25 mouse cellular contexts compared by ENCODE assay signal in the genomic region with DNA sequence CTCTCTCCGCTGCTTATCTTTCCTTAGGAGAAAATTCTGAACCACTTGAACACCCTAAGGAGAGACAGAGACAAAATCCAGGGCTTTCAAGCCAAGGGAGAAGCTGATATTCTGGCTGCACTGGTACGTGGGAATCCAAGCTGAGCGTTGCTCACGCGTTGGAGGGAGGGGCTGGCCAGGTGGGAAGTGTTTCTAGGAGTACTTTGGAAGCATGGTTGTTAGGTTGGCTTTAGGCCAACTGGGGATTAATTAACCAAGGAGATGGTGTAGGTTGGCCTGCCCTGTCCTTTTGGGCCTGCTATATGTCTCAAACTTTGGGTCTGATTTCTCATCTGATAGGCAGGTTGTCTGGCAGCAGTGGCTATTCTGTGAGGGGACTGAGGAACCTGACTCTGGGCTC. TPM values are rescaled to one million over a fixed set of nuclear protein-coding genes. Genes with fewer than 3 reads are reported as not detected.
DNase-seq lines count a peak whose midpoint lies in the region; ATAC-seq and TF ChIP-seq lines count a peak whose summit lies in the region.
"Had no signal": no experiment of that assay in that cellular context is flagged by ENCODE, and none has a peak within 500 bp of the region (broad histone marks: within the 10 kb centered on the region; RNA-seq: fewer than 3 reads in every experiment).

No protein-coding gene starts in this region.

- H3K27me3 ChIP-seq in embryonic facial prominence, embryonic 14.5 days (replicated peaks; ENCODE audit: control insufficient read depth, insufficient read depth, low read length) = no peaks in the 10 kb centered on the region
- H3K27me3 ChIP-seq in embryonic facial prominence, embryonic 10.5 days (replicated peaks; ENCODE audit: low read depth, poor library complexity, severe bottlenecking) = no peaks in the 10 kb centered on the region
- H3K27me3 ChIP-seq in liver, embryonic 16.5 days (ENCODE audit: control insufficient read depth, insufficient read depth, low read depth, low read length) = no peaks in the 10 kb centered on the region
- H3K27me3 ChIP-seq in liver, embryonic 11.5 days (replicated peaks; ENCODE audit: control insufficient read depth, insufficient read depth, low read length) = no peaks in the 10 kb centered on the region; the same call in 1 of the 2 replicates
- no peaks in the 10 kb centered on the region for H3K27me3 ChIP-seq in small intestine, adult 2 months (ENCODE audit: control insufficient read depth, insufficient read depth, low read length)
- H3K27me3 ChIP-seq: embryonic facial prominence, embryonic 13.5 days; forebrain, embryonic 13.5 days; heart, embryonic 12.5 days had no signal

- H3K9ac ChIP-seq in embryonic facial prominence, embryonic 14.5 days (ENCODE audit: low read depth, low read length) = no peak overlapping the region
- H3K9ac ChIP-seq in liver, embryonic 16.5 days (ENCODE audit: low read depth, low read length) = peak overlapping the region; percentile 2; the same call in 1 of the 2 replicates
- no peak overlapping the region for H3K9ac ChIP-seq in liver, embryonic 11.5 days (ENCODE audit: low read depth, low read length)
- H3K9ac ChIP-seq: embryonic facial prominence, embryonic 13.5 days; forebrain, embryonic 13.5 days; heart, embryonic 12.5 days had no signal

- H3K36me3 ChIP-seq in embryonic facial prominence, embryonic 14.5 days (ENCODE audit: control insufficient read depth, insufficient read depth, low read length) = peaks cover 55% of the 10 kb centered on the region
- peaks cover 69% of the 10 kb centered on the region for H3K36me3 ChIP-seq in embryonic facial prominence, embryonic 10.5 days (replicated peaks)
- peaks cover 2% of the 10 kb centered on the region; the same call in 1 of the 2 replicates for H3K36me3 ChIP-seq in liver, embryonic 16.5 days (ENCODE audit: control insufficient read depth, insufficient read depth)
- peaks cover 6% of the 10 kb centered on the region; the same call in 1 of the 2 replicates for H3K36me3 ChIP-seq in liver, embryonic 11.5 days (ENCODE audit: control insufficient read depth, insufficient read depth, low read length)
- H3K36me3 ChIP-seq in small intestine, adult 2 months (ENCODE audit: control insufficient read depth, insufficient read depth, low read length) = peaks cover 57% of the 10 kb centered on the region

- no peak for TF ChIP-seq CTCF in small intestine, adult 2 months (IDR thresholded peaks at IDR 0.05; ENCODE audit: extremely low read depth, insufficient read length, insufficient replicate concordance, low read depth, low read length)

- H3K4me3 ChIP-seq in embryonic facial prominence, embryonic 14.5 days (ENCODE audit: low read depth, low read length) = no peak overlapping the region
- no peak overlapping the region for H3K4me3 ChIP-seq in embryonic facial prominence, embryonic 10.5 days
- H3K4me3 ChIP-seq in liver, embryonic 16.5 days (ENCODE audit: low read depth, low read length) = no peak overlapping the region
- no peak overlapping the region for H3K4me3 ChIP-seq in liver, embryonic 11.5 days (ENCODE audit: low read depth, low read length)
- H3K4me3 ChIP-seq in small intestine, adult 2 months (ENCODE audit: low read depth, low read length) = no peak overlapping the region
- H3K4me3 ChIP-seq: embryonic facial prominence, embryonic 13.5 days; forebrain, embryonic 13.5 days; gastrocnemius, adult 2 months; heart, embryonic 12.5 days had no signal

- H3K9me3 ChIP-seq in embryonic facial prominence, embryonic 14.5 days (ENCODE audit: control insufficient read depth, low read length) = no peaks in the 10 kb centered on the region
- H3K9me3 ChIP-seq in embryonic facial prominence, embryonic 10.5 days = no peaks in the 10 kb centered on the region
- no peaks in the 10 kb centered on the region for H3K9me3 ChIP-seq in liver, embryonic 16.5 days (replicated peaks; ENCODE audit: control insufficient read depth, low read length)
- no peaks in the 10 kb centered on the region for H3K9me3 ChIP-seq in liver, embryonic 11.5 days (ENCODE audit: control insufficient read depth, low read length)
- H3K9me3 ChIP-seq: embryonic facial prominence, embryonic 13.5 days; forebrain, embryonic 13.5 days; heart, embryonic 12.5 days had no signal

- TF ChIP-seq POLR2A in small intestine, adult 2 months (IDR thresholded peaks at IDR 0.05; ENCODE audit: low read depth, low read length) = no peak

- no peak for ATAC-seq in embryonic facial prominence, embryonic 14.5 days (ENCODE audit: low read depth)
- ATAC-seq in liver, embryonic 16.5 days (ENCODE audit: low read depth) = no peak
- no peak for ATAC-seq in liver, embryonic 11.5 days (replicated peaks; ENCODE audit: low FRiP score)
- ATAC-seq: forebrain, embryonic 13.5 days had no signal

- no peaks in the 10 kb centered on the region for H3K4me1 ChIP-seq in embryonic facial prominence, embryonic 14.5 days (ENCODE audit: control insufficient read depth, insufficient read depth, low read length)
- H3K4me1 ChIP-seq in embryonic facial prominence, embryonic 10.5 days = no peaks in the 10 kb centered on the region
- peaks cover 8% of the 10 kb centered on the region for H3K4me1 ChIP-seq in liver, embryonic 16.5 days (ENCODE audit: control insufficient read depth, low read depth, low read length)
- peaks cover 8% of the 10 kb centered on the region for H3K4me1 ChIP-seq in liver, embryonic 11.5 days (replicated peaks; ENCODE audit: control insufficient read depth, insufficient read depth, low read length)
- H3K4me1 ChIP-seq in small intestine, adult 2 months (ENCODE audit: control insufficient read depth, insufficient read depth, insufficient read length, low read length) = peaks cover 18% of the 10 kb centered on the region
- H3K4me1 ChIP-seq: embryonic facial prominence, embryonic 13.5 days had no signal

- 78% methylated on average over 5 of the region's 5 CpGs for WGBS in embryonic facial prominence, embryonic 14.5 days
- 93% methylated on average over 5 of the region's 5 CpGs for WGBS in embryonic facial prominence, embryonic 10.5 days
- 80% methylated on average over 5 of the region's 5 CpGs for WGBS in liver, embryonic 16.5 days (ENCODE audit: insufficient replicate concordance)
- WGBS in liver, embryonic 11.5 days = 85% methylated on average over 5 of the region's 5 CpGs
- WGBS in small intestine, adult 2 months = 35% methylated on average over 5 of the region's 5 CpGs

- peak; percentile 33 for DNase-seq in embryonic facial prominence, embryonic 14.5 days (ENCODE audit: low spot score)
- DNase-seq in embryonic facial prominence, embryonic 10.5 days (ENCODE audit: low spot score) = no peak
- DNase-seq in liver, embryonic 11.5 days (ENCODE audit: low spot score) = no peak
- no peak for DNase-seq in layer of hippocampus, adult 9-10 months (ENCODE audit: low spot score)
- DNase-seq in heart, postnatal 14 days = no peak
- DNase-seq: adrenal gland, postnatal 10 days; B cell, adult 2 months; cerebellum, adult 11 months; cerebellum, adult 8-10 months; gastrocnemius, adult 2 months; gastrocnemius, postnatal 25 days; heart, postnatal 36 days had no signal

- H3K4me2 ChIP-seq in embryonic facial prominence, embryonic 14.5 days (ENCODE audit: low read depth, low read length) = no peak overlapping the region
- H3K4me2 ChIP-seq in liver, embryonic 16.5 days (ENCODE audit: low read depth, low read length) = no peak overlapping the region
- H3K4me2 ChIP-seq in liver, embryonic 11.5 days = no peak overlapping the region
- H3K4me2 ChIP-seq: embryonic facial prominence, embryonic 13.5 days; forebrain, embryonic 13.5 days; heart, embryonic 12.5 days had no signal

- intact Hi-C loops in heart, postnatal 14 days (cut with DNase I) = no loop called here

- H3K27ac ChIP-seq in embryonic facial prominence, embryonic 14.5 days (replicated peaks; ENCODE audit: low read depth, low read length) = no peak overlapping the region
- H3K27ac ChIP-seq in embryonic facial prominence, embryonic 10.5 days (replicated peaks) = no peak overlapping the region
- H3K27ac ChIP-seq in liver, embryonic 16.5 days (ENCODE audit: low read length) = no peak overlapping the region
- H3K27ac ChIP-seq in liver, embryonic 11.5 days (ENCODE audit: low read depth, low read length) = no peak overlapping the region
- peak overlapping the region; percentile 42; the same call in 1 of the 2 replicates for H3K27ac ChIP-seq in small intestine, adult 2 months (ENCODE audit: insufficient read depth, low read depth, low read length)
- H3K27ac ChIP-seq: embryonic facial prominence, embryonic 13.5 days; forebrain, embryonic 13.5 days; gastrocnemius, adult 2 months had no signal

RNA-seq across cellular contexts. Expression of gene Trim26, which starts 14.3 kb away (rescaled TPM):
- polyA plus RNA-seq in embryonic facial prominence, embryonic 14.5 days (2014; fragmentation: Nextera tagmentation; extraction: Ambion mirVana) = 28.5 and 31.9 TPM in 2 replicates
- 42.1 and 45.6 TPM in 2 replicates for polyA plus RNA-seq in embryonic facial prominence, embryonic 10.5 days (2016; fragmentation: Nextera tagmentation; extraction: Ambion mirVana)
- polyA plus RNA-seq in liver, embryonic 16.5 days (2015; fragmentation: Nextera tagmentation; extraction: Ambion mirVana) = 15.8 and 16.7 TPM in 2 replicates
- polyA plus RNA-seq in liver, embryonic 11.5 days (2014; fragmentation: Nextera tagmentation; extraction: Ambion mirVana) = 16.6 and 20.7 TPM in 2 replicates
- 15.5 and 37.3 TPM in 2 replicates for polyA plus RNA-seq in small intestine, adult 2 months (2012; rRNA removed)
- total RNA-seq in heart, postnatal 14 days (2021) = 10 to 100 TPM; 20.6 to 23.4 TPM

RNA-seq across cellular contexts. Expression of gene Trim15, which starts 15.8 kb away (rescaled TPM):
- polyA plus RNA-seq in embryonic facial prominence, embryonic 14.5 days (2014; fragmentation: Nextera tagmentation; extraction: Ambion mirVana) = 0.10 and 0.15 TPM in 2 replicates
- 0.21 and 0.36 TPM in 2 replicates for polyA plus RNA-seq in embryonic facial prominence, embryonic 10.5 days (2016; fragmentation: Nextera tagmentation; extraction: Ambion mirVana)
- 0.55 and 0.61 TPM in 2 replicates for polyA plus RNA-seq in liver, embryonic 16.5 days (2015; fragmentation: Nextera tagmentation; extraction: Ambion mirVana)
- 0.18 and 0.29 TPM in 2 replicates for polyA plus RNA-seq in liver, embryonic 11.5 days (2014; fragmentation: Nextera tagmentation; extraction: Ambion mirVana)
- polyA plus RNA-seq in small intestine, adult 2 months (2012; rRNA removed) = 25.0 and 39.3 TPM in 2 replicates
- total RNA-seq in heart, postnatal 14 days (2021) = not detected
- total RNA-seq: adrenal gland, postnatal 10 days; adrenal gland, postnatal 4 days; gastrocnemius, adult 2 months; gastrocnemius, postnatal 25 days; granulocyte monocyte progenitor cell, adult 5-6 weeks; heart, adult 8-10 months; heart, postnatal 36 days; MEL had no signal
- polyA plus RNA-seq: cortical plate, adult 2 months had no signal

RNA-seq across cellular contexts. Expression of gene Trim10, which starts 18.2 kb away (rescaled TPM):
- polyA plus RNA-seq in embryonic facial prominence, embryonic 14.5 days (2014; fragmentation: Nextera tagmentation; extraction: Ambion mirVana) = 3.6 and 3.7 TPM in 2 replicates
- polyA plus RNA-seq in embryonic facial prominence, embryonic 10.5 days (2016; fragmentation: Nextera tagmentation; extraction: Ambion mirVana) = 5.8 and 6.0 TPM in 2 replicates
- 285 and 295 TPM in 2 replicates for polyA plus RNA-seq in liver, embryonic 16.5 days (2015; fragmentation: Nextera tagmentation; extraction: Ambion mirVana)
- 70.1 and 81.4 TPM in 2 replicates for polyA plus RNA-seq in liver, embryonic 11.5 days (2014; fragmentation: Nextera tagmentation; extraction: Ambion mirVana)
- polyA plus RNA-seq in small intestine, adult 2 months (2012; rRNA removed) = 0.09 TPM in 1 of 2 replicates, not detected in the other
- 1 to 10 TPM; 2.0 to 2.5 TPM for total RNA-seq in heart, postnatal 14 days (2021)
- total RNA-seq: gastrocnemius, adult 2 months; granulocyte monocyte progenitor cell, adult 5-6 weeks had no signal
- polyA plus RNA-seq: cortical plate, adult 2 months had no signal

RNA-seq across cellular contexts. Expression of gene Trim40, which starts 38.7 kb away (rescaled TPM):
- not detected in 2 replicates for polyA plus RNA-seq in embryonic facial prominence, embryonic 14.5 days (2014; fragmentation: Nextera tagmentation; extraction: Ambion mirVana)
- polyA plus RNA-seq in embryonic facial prominence, embryonic 10.5 days (2016; fragmentation: Nextera tagmentation; extraction: Ambion mirVana) = not detected in 2 replicates
- polyA plus RNA-seq in liver, embryonic 16.5 days (2015; fragmentation: Nextera tagmentation; extraction: Ambion mirVana) = not detected in 2 replicates
- not detected in 2 replicates for polyA plus RNA-seq in liver, embryonic 11.5 days (2014; fragmentation: Nextera tagmentation; extraction: Ambion mirVana)
- 23.2 and 42.3 TPM in 2 replicates for polyA plus RNA-seq in small intestine, adult 2 months (2012; rRNA removed)
- total RNA-seq in heart, postnatal 14 days (2021) = not detected
- total RNA-seq: adrenal gland, postnatal 10 days; gastrocnemius, adult 2 months; gastrocnemius, postnatal 25 days; granulocyte monocyte progenitor cell, adult 5-6 weeks; heart, postnatal 36 days had no signal
- polyA plus RNA-seq: brain, embryonic 14.5 days; embryonic facial prominence, embryonic 13.5 days; forebrain, embryonic 13.5 days; heart, embryonic 12.5 days; hindbrain, embryonic 11.5 days had no signal

RNA-seq across cellular contexts. Expression of gene H2-M10.6, which starts 39.2 kb away (rescaled TPM):
- not detected in 2 replicates for polyA plus RNA-seq in embryonic facial prominence, embryonic 14.5 days (2014; fragmentation: Nextera tagmentation; extraction: Ambion mirVana)
- not detected in 2 replicates for polyA plus RNA-seq in embryonic facial prominence, embryonic 10.5 days (2016; fragmentation: Nextera tagmentation; extraction: Ambion mirVana)
- polyA plus RNA-seq in liver, embryonic 16.5 days (2015; fragmentation: Nextera tagmentation; extraction: Ambion mirVana) = not detected in 2 replicates
- polyA plus RNA-seq in liver, embryonic 11.5 days (2014; fragmentation: Nextera tagmentation; extraction: Ambion mirVana) = not detected in 2 replicates
- not detected in 2 replicates for polyA plus RNA-seq in small intestine, adult 2 months (2012; rRNA removed)
- total RNA-seq in heart, postnatal 14 days (2021) = not detected
- total RNA-seq: adrenal gland, postnatal 10 days; adrenal gland, postnatal 4 days; gastrocnemius, adult 2 months; gastrocnemius, postnatal 25 days; granulocyte monocyte progenitor cell, adult 5-6 weeks; heart, adult 8-10 months; heart, postnatal 36 days; MEL had no signal
- polyA plus RNA-seq: brain, embryonic 14.5 days; cortical plate, adult 2 months; embryonic facial prominence, embryonic 13.5 days; forebrain, embryonic 13.5 days; heart, embryonic 12.5 days; heart, embryonic 16.5 days; hindbrain, embryonic 11.5 days had no signal

Comparison
In these comparisons a context has a peak if more than half of its experiments do, and no peak if none do; other contexts are left out.
1. RNA of gene Trim15, which starts 15.8 kb away (polyA plus RNA-seq): 25.0 to 39.3 TPM in small intestine, adult 2 months; 0.55 to 0.61 TPM in liver, embryonic 16.5 days, 0.21 to 0.36 TPM in embryonic facial prominence, embryonic 10.5 days, 0.18 to 0.29 TPM in liver, embryonic 11.5 days and 0.10 to 0.15 TPM in embryonic facial prominence, embryonic 14.5 days; every median in the first group is over 10 times any median in the second.
2. RNA of gene Trim10, which starts 18.2 kb away (polyA plus RNA-seq): 285 to 295 TPM in liver, embryonic 16.5 days and 70.1 to 81.4 TPM in liver, embryonic 11.5 days; 5.8 to 6.0 TPM in embryonic facial prominence, embryonic 10.5 days, 3.6 to 3.7 TPM in embryonic facial prominence, embryonic 14.5 days and 0.09 TPM in small intestine, adult 2 months; every median in the first group is over 10 times any median in the second.